Mouse (Mus musculus): ENCODE measurements at regions not wholly inside any gene's neighbourhood (a gene's known extent, or its start where the extent isn't known, plus 50 kb on each side); places are given as distances from the start of the nearest gene placed in this dataset.

DNA sequence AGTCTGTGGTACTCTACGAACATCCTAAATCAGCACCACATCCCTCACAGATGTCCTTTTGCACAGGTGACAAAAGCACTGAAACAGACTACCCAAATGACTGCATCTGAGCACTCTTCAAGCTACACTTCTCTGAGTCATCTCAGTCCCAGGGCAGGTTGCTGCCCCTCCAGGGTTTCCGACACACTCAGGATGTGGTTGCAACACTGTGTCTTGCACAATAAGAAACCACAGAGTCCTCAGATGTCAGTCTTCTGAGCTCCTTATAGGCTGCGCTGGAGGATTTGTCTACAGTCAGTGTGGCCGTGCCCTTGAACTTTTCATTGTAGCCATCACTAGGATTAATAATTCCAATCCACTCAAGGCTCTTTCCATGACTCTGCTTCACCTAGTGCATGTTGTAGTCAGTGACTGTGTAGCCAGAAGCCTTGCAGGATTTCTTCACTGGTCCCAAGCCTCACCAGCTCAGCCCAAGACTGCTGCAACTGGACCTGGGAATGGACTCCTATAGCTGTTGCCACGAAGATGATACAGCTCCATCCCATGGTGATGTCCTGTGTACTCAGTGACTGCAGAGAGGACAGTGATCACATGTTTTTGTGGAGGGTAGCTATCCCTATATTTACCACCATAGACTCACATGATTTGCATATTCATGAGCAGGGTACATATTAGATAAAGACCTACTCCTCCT is 1103.3 kb upstream of the Tenm3 start:
- ATAC-seq (replicated peaks; ENCODE audit: insufficient number of reproducible peaks, low FRiP score, low TSS enrichment, low read depth) (no peak), DNase-seq (ENCODE audit: low spot score) (no peak)
- Histone ChIP-seq H3K36me3 (replicated peaks; ENCODE audit: control insufficient read depth, insufficient read depth, low read depth, low read length) (no peaks in the 10 kb centered on the region), H3K9me3 (replicated peaks; ENCODE audit: control insufficient read depth, low read length) (no peaks in the 10 kb centered on the region), H3K4me2 (ENCODE audit: low read depth, low read length) (no peak overlapping the region), H3K27me3 (ENCODE audit: control insufficient read depth, insufficient read depth, low read length) (no peaks in the 10 kb centered on the region), H3K27ac (replicated peaks; ENCODE audit: low read depth, low read length) (no peak overlapping the region), H3K4me3 (ENCODE audit: low read depth, low read length) (no peak overlapping the region), H3K9ac (replicated peaks; ENCODE audit: low read length) (no peak overlapping the region), H3K4me1 (ENCODE audit: control insufficient read depth, insufficient read depth, low read length) (no peaks in the 10 kb centered on the region)
- 88% methylated on average over 5 of the region's 5 CpGs for WGBS

GRCm38 (mm10) chr8:49932124-49932523 is 1088.4 kb upstream of the Tenm3 start:
- no peak overlapping the region for H3K4me2 ChIP-seq (ENCODE audit: low read depth, low read length)
- no peak overlapping the region for H3K27ac ChIP-seq (replicated peaks; ENCODE audit: low read depth, low read length)
- DNase-seq (ENCODE audit: low spot score) (no peak), ATAC-seq (replicated peaks; ENCODE audit: insufficient number of reproducible peaks, low FRiP score, low TSS enrichment, low read depth) (no peak)
- H3K9ac ChIP-seq (replicated peaks; ENCODE audit: low read length) = no peak overlapping the region
- no peaks in the 10 kb centered on the region for H3K27me3 ChIP-seq (ENCODE audit: control insufficient read depth, insufficient read depth, low read length)
- no peaks in the 10 kb centered on the region for H3K36me3 ChIP-seq (replicated peaks; ENCODE audit: control insufficient read depth, insufficient read depth, low read depth, low read length)
- H3K9me3 ChIP-seq (replicated peaks; ENCODE audit: control insufficient read depth, low read length) = no peaks in the 10 kb centered on the region
- WGBS = 79% methylated on average over 6 of the region's 6 CpGs
- H3K4me1 ChIP-seq (ENCODE audit: control insufficient read depth, insufficient read depth, low read length) = no peaks in the 10 kb centered on the region
- H3K4me3 ChIP-seq (ENCODE audit: low read depth, low read length) = no peak overlapping the region

DNA sequence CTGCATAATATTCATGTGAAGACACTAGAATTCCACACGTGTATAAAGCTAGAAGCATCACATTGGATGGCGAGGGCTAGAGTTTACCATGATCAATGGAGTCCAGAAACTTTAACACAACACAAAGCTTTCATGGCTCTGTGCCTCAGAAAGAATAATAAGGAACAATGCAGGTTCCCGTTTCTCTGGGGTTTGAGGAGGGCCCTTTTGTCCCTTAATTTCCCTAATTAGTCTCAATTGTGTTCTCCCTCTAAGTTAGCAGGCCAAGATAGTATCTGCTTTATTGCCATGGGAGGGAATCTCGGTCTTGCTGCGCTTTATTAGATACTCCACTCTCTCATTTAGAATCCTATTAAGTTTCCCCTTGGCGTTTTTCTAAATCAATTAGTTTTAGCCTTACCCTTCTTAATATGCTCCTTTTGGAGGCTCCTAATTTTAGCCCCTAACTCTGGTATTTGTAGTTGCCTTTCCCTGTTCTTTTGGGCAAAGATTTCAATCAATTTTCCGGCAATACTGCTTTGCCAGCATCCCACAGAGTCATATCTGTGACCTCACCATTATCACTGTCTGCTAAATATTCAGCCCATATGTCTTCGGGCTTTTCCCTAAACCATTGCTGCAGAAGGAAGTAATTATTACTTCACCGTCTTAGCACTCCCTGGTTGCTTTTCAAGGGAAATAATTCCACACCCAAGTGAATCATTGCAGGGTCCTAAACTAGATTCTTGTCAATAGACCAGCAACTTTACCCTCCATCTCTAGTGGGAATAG is 1082.8 kb upstream of the Tenm3 start:
- Histone ChIP-seq H3K4me3 (ENCODE audit: low read depth, low read length) (no peak overlapping the region), H3K4me2 (ENCODE audit: low read depth, low read length) (no peak overlapping the region), H3K9me3 (replicated peaks; ENCODE audit: control insufficient read depth, low read length) (no peaks in the 10 kb centered on the region), H3K27me3 (ENCODE audit: control insufficient read depth, insufficient read depth, low read length) (no peaks in the 10 kb centered on the region), H3K27ac (replicated peaks; ENCODE audit: low read depth, low read length) (no peak overlapping the region), H3K9ac (replicated peaks; ENCODE audit: low read length) (no peak overlapping the region), H3K36me3 (replicated peaks; ENCODE audit: control insufficient read depth, insufficient read depth, low read depth, low read length) (no peaks in the 10 kb centered on the region), H3K4me1 (ENCODE audit: control insufficient read depth, insufficient read depth, low read length) (no peaks in the 10 kb centered on the region)
- DNase-seq (ENCODE audit: low spot score) (peak; percentile 14), ATAC-seq (replicated peaks; ENCODE audit: insufficient number of reproducible peaks, low FRiP score, low TSS enrichment, low read depth) (no peak)
- 31% methylated on average over 9 of the region's 9 CpGs for WGBS

GRCm38 (mm10) chr8:49905099-49905498 is 1061.3 kb upstream of the Tenm3 start:
- Histone ChIP-seq H3K27ac (replicated peaks; ENCODE audit: low read depth, low read length) (no peak overlapping the region), H3K36me3 (replicated peaks; ENCODE audit: control insufficient read depth, insufficient read depth, low read depth, low read length) (no peaks in the 10 kb centered on the region), H3K9me3 (replicated peaks; ENCODE audit: control insufficient read depth, low read length) (no peaks in the 10 kb centered on the region), H3K4me2 (ENCODE audit: low read depth, low read length) (no peak overlapping the region), H3K4me3 (ENCODE audit: low read depth, low read length) (no peak overlapping the region), H3K27me3 (ENCODE audit: control insufficient read depth, insufficient read depth, low read length) (no peaks in the 10 kb centered on the region), H3K9ac (replicated peaks; ENCODE audit: low read length) (no peak overlapping the region), H3K4me1 (ENCODE audit: control insufficient read depth, insufficient read depth, low read length) (no peaks in the 10 kb centered on the region)
- ATAC-seq (replicated peaks; ENCODE audit: insufficient number of reproducible peaks, low FRiP score, low TSS enrichment, low read depth) = no peak
- no peak for DNase-seq (ENCODE audit: low spot score)

DNA sequence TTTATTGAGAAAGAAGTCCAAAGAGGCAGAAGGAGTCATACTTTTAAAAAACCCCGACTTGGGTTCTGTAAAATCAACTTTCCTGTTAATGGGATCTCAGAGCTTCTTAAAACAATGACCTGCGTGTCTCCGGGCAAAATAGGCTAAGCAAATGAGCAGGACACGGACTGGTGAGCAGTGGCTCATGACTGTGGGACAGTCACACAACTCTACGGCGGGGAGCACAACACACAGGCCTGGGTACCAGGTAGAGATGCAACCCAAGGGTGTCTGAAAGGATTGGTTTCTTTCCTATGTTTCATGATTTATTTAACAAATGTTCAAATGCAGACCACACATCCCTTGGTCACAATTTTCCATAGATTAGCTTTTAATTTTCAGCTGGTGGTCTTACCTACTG is 1058.3 kb upstream of the Tenm3 start:
- Histone ChIP-seq H3K4me2 (ENCODE audit: low read depth, low read length) (no peak overlapping the region), H3K27me3 (ENCODE audit: control insufficient read depth, insufficient read depth, low read length) (no peaks in the 10 kb centered on the region), H3K27ac (replicated peaks; ENCODE audit: low read depth, low read length) (no peak overlapping the region), H3K36me3 (replicated peaks; ENCODE audit: control insufficient read depth, insufficient read depth, low read depth, low read length) (no peaks in the 10 kb centered on the region), H3K9ac (replicated peaks; ENCODE audit: low read length) (no peak overlapping the region), H3K4me1 (ENCODE audit: control insufficient read depth, insufficient read depth, low read length) (no peaks in the 10 kb centered on the region), H3K9me3 (replicated peaks; ENCODE audit: control insufficient read depth, low read length) (no peaks in the 10 kb centered on the region), H3K4me3 (ENCODE audit: low read depth, low read length) (no peak overlapping the region)
- no peak for ATAC-seq (replicated peaks; ENCODE audit: insufficient number of reproducible peaks, low FRiP score, low TSS enrichment, low read depth)
- peak; percentile 11 for DNase-seq (ENCODE audit: low spot score)
- 47% methylated on average over 6 of the region's 6 CpGs for WGBS

DNA sequence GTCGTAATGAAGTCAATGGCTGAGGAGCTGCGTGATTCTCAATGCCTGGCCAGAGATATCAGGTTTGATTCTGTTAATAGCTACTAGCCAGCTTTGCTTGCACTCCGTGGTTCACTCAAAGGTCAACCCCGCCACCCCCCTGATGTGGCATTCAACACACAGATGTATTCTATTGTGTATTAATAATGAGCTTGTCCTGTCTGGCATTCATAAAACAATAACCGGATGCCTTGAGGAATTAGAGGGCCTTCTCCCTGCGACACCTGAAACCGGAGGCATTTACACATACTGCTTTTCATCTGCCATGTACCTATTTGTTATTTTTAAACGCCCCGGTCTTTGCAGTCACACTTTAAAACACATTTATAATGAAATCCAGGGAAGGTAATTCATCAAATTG is 1057.8 kb upstream of the Tenm3 start:
- Histone ChIP-seq H3K4me1 (ENCODE audit: control insufficient read depth, insufficient read depth, low read length) (no peaks in the 10 kb centered on the region), H3K9me3 (replicated peaks; ENCODE audit: control insufficient read depth, low read length) (no peaks in the 10 kb centered on the region), H3K4me3 (ENCODE audit: low read depth, low read length) (no peak overlapping the region), H3K9ac (replicated peaks; ENCODE audit: low read length) (no peak overlapping the region), H3K36me3 (replicated peaks; ENCODE audit: control insufficient read depth, insufficient read depth, low read depth, low read length) (no peaks in the 10 kb centered on the region), H3K4me2 (ENCODE audit: low read depth, low read length) (no peak overlapping the region), H3K27ac (replicated peaks; ENCODE audit: low read depth, low read length) (no peak overlapping the region), H3K27me3 (ENCODE audit: control insufficient read depth, insufficient read depth, low read length) (no peaks in the 10 kb centered on the region)
- DNase-seq (ENCODE audit: low spot score) = peak; percentile 60
- WGBS = 27% methylated on average over 9 of the region's 9 CpGs
- 0 out of 2 replicates have a peak, but pooled peaks have one; percentile 34 for ATAC-seq (replicated peaks; ENCODE audit: insufficient number of reproducible peaks, low FRiP score, low TSS enrichment, low read depth)
